Mouse (Mus musculus) CD4-positive, CD25-positive, alpha-beta regulatory T cell, adult 9 weeks (primary cell): ENCODE results near the gene Cytl1. TPM values are rescaled to one million over a fixed set of nuclear protein-coding genes. Genes with fewer than 3 reads are reported as not detected.

Source experiments
- polyA plus RNA-seq: library from polyadenylated mRNA; unstranded; fragments of 100-300 nt; shearing (Covaris generic); gene quantifications from one replicate; pipeline ENCODE4 v1.2.1, GENCODE M21; 2017

Cytl1 gene
- not detected for polyA plus RNA-seq

GRCm38 (mm10) chr5:37735224-37735623 is at the start of gene Cytl1:
Gene Cytl1 (plus strand): TSS chr5:37735519.

GRCm38 (mm10) chr5:37716505-37717372 is 18.6 kb upstream of the Cytl1 start, which contains the start of gene Stk32b:
Gene Stk32b (minus strand): TSS chr5:37717171.

Other genes with a start within 250 kb of the Cytl1 start
- not detected for gene Stk32b, start 18.3 kb upstream of the Cytl1 start, polyA plus RNA-seq
- not detected for gene Msx1, start 89.1 kb downstream of the Cytl1 start, polyA plus RNA-seq